Mouse (Mus musculus): Measurements from ENCODE around the gene AB124611.

- TF ChIP-seq CTCF (IDR thresholded peaks at IDR 0.05; ENCODE audit: insufficient read depth, low read depth, low read length) (no peak), POLR2A (IDR thresholded peaks at IDR 0.05; ENCODE audit: insufficient read depth, low read depth, low read length) (no peak)
Measured at GRCm38 (mm10) chr9:21525142-21525936, 637 bp upstream of the AB124611 start.

Measured in olfactory bulb, adult 2 months (tissue).